Mouse (Mus musculus): ENCODE data around the gene Syna. TPM values are rescaled to one million over a fixed set of nuclear protein-coding genes. Genes with fewer than 3 reads are reported as not detected.

Syna gene
- polyA plus RNA-seq, 1 experiment from 2014 or later, result 0.30 TPM

DNA sequence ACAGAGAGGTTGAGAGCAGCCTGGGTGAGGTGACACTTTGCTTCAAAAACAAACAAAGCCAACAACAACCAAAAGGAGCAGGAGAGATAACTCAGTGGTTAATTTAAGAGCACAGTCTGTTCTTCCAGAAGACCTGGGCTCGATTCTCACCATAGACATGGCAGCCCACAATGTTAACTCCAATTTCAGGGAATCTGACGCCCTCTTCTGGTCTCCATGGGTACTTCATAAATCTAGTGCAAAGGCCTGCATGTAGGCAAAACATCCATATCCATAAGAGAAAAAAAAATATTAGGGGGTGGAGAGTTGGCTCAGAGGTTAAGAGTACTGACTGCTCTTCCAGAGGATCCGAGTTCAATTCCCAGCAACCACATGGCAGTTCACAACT is 14.7 kb downstream of the Syna start:
- WGBS, result 59% methylated on average over 3 of the region's 3 CpGs
- H3K4me1 ChIP-seq (ENCODE audit: control insufficient read depth, insufficient read depth, low read length), result peaks cover 13% of the 10 kb centered on the region
- no peak overlapping the region for H3K27ac ChIP-seq (ENCODE audit: low read depth, low read length)
- H3K4me3 ChIP-seq (ENCODE audit: low read depth, low read length), result no peak overlapping the region
- H3K9me3 ChIP-seq (ENCODE audit: control insufficient read depth, low read length), result no peaks in the 10 kb centered on the region
- H3K36me3 ChIP-seq (ENCODE audit: control insufficient read depth, insufficient read depth, low read length), result no peaks in the 10 kb centered on the region
- no peak for ATAC-seq (ENCODE audit: low FRiP score)
- no peak overlapping the region for H3K4me2 ChIP-seq
- H3K27me3 ChIP-seq (ENCODE audit: control insufficient read depth, insufficient read depth, low read length), result no peaks in the 10 kb centered on the region
- H3K9ac ChIP-seq (ENCODE audit: low read length), result no peak overlapping the region
- peak; percentile 86 for DNase-seq (ENCODE audit: low spot score, missing footprints)

DNA sequence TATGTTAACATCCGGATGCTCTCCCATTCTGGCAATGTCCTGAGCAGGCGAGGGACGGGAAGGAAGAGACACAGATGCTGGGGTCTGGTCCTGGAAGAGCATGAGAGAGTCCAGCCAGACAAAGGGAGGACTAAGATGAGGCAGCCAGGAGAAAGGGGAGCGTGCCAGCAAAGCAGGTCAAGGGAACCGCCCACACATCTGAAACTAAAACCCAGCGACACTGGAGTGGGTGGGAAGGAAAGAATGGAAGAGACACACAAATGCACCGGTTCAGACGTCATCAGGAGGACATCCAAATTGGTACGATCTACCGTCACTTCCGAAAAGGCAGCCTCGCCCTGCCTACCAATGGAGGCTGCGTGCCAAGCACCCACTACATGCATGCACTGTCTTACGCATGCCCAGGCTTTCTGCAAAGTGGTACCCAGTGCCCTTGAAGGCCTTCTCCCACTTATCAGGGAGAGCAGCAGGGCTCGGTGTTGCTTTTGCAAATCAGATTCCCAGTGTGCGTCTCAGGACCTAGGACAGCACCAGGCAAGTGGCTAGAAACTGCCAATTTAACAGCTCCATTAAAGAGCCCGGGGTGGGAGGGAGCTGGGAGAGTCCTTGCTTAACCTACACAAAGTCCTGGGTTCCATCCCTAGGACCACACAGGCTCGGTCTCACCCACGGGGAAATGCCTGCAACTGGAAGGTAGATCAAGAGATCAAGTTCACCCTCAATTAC is 15.3 kb downstream of the Syna start:
- Histone ChIP-seq H3K36me3 (ENCODE audit: control insufficient read depth, insufficient read depth, low read length) (no peaks in the 10 kb centered on the region), H3K4me1 (ENCODE audit: control insufficient read depth, insufficient read depth, low read length) (peaks cover 17% of the 10 kb centered on the region), H3K4me3 (ENCODE audit: low read depth, low read length) (no peak overlapping the region), H3K27ac (ENCODE audit: low read depth, low read length) (no peak overlapping the region), H3K9me3 (ENCODE audit: control insufficient read depth, low read length) (no peaks in the 10 kb centered on the region), H3K27me3 (ENCODE audit: control insufficient read depth, insufficient read depth, low read length) (no peaks in the 10 kb centered on the region), H3K9ac (ENCODE audit: low read length) (no peak overlapping the region), H3K4me2 (no peak overlapping the region)
- ATAC-seq (ENCODE audit: low FRiP score) (no peak), DNase-seq (ENCODE audit: low spot score, missing footprints) (peak; percentile 79)
- WGBS, result 66% methylated on average over 19 of the region's 19 CpGs

GRCm38 (mm10) chr5:134541640-134542039 is 18.3 kb downstream of the Syna start:
- Histone ChIP-seq H3K4me2 (no peak overlapping the region), H3K27ac (ENCODE audit: low read depth, low read length) (no peak overlapping the region), H3K4me3 (ENCODE audit: low read depth, low read length) (no peak overlapping the region), H3K27me3 (ENCODE audit: control insufficient read depth, insufficient read depth, low read length) (no peaks in the 10 kb centered on the region), H3K4me1 (ENCODE audit: control insufficient read depth, insufficient read depth, low read length) (peaks cover 15% of the 10 kb centered on the region), H3K9me3 (ENCODE audit: control insufficient read depth, low read length) (no peaks in the 10 kb centered on the region), H3K36me3 (ENCODE audit: control insufficient read depth, insufficient read depth, low read length) (no peaks in the 10 kb centered on the region; the same call in 1 of the 2 replicates), H3K9ac (ENCODE audit: low read length) (no peak overlapping the region)
- WGBS, result 23% methylated on average over 7 of the region's 7 CpGs
- DNase-seq (ENCODE audit: low spot score, missing footprints), result peak; percentile 77
- no peak for ATAC-seq (ENCODE audit: low FRiP score)

- DNase-seq (ENCODE audit: low spot score, missing footprints) (peak; percentile 31), ATAC-seq (ENCODE audit: low FRiP score) (no peak)
- Histone ChIP-seq H3K9me3 (ENCODE audit: control insufficient read depth, low read length) (no peaks in the 10 kb centered on the region), H3K4me1 (ENCODE audit: control insufficient read depth, insufficient read depth, low read length) (peaks cover 14% of the 10 kb centered on the region), H3K27ac (ENCODE audit: low read depth, low read length) (no peak overlapping the region; the same call in 1 of the 2 replicates), H3K4me2 (no peak overlapping the region), H3K9ac (ENCODE audit: low read length) (no peak overlapping the region), H3K27me3 (ENCODE audit: control insufficient read depth, insufficient read depth, low read length) (no peaks in the 10 kb centered on the region), H3K4me3 (ENCODE audit: low read depth, low read length) (no peak overlapping the region), H3K36me3 (ENCODE audit: control insufficient read depth, insufficient read depth, low read length) (no peaks in the 10 kb centered on the region; the same call in 1 of the 2 replicates)
- 81% methylated on average over 6 of the region's 6 CpGs for WGBS
Observed at GRCm38 (mm10) chr5:134540881-134541280, 19.1 kb downstream of the Syna start.

DNA sequence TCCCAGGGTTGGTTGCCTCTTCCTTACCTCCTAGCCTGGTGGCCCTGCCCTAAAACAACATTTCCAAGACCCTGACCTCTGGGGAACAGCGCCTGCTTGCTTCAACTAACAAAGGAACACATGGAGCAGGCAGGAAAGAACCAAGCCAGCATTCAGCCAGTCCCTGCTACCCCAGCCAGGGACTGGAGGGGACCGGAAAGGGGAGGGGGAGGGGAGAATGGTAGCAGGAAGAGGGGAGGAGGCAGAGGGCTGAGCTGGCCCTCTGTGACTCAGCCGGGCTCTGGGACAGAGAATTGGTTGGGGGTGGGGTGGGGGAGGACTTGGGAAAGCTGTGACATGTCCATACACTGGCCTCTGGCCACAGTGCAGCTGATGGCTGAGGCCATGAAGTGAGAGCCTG is 20.1 kb downstream of the Syna start:
- no peak overlapping the region for H3K9ac ChIP-seq (ENCODE audit: low read length)
- H3K9me3 ChIP-seq (ENCODE audit: control insufficient read depth, low read length), result no peaks in the 10 kb centered on the region
- H3K36me3 ChIP-seq (ENCODE audit: control insufficient read depth, insufficient read depth, low read length), result peaks cover 2% of the 10 kb centered on the region; the same call in 1 of the 2 replicates
- H3K27ac ChIP-seq (ENCODE audit: low read depth, low read length), result peak overlapping the region; percentile 35; the same call in 1 of the 2 replicates
- 7% methylated on average over 3 of the region's 3 CpGs for WGBS
- peaks cover 14% of the 10 kb centered on the region for H3K4me1 ChIP-seq (ENCODE audit: control insufficient read depth, insufficient read depth, low read length)
- no peak overlapping the region for H3K4me2 ChIP-seq
- H3K27me3 ChIP-seq (ENCODE audit: control insufficient read depth, insufficient read depth, low read length), result no peaks in the 10 kb centered on the region
- H3K4me3 ChIP-seq (ENCODE audit: low read depth, low read length), result no peak overlapping the region
- DNase-seq (ENCODE audit: low spot score, missing footprints), result peak; percentile 84
- peak; percentile 62; the same call in 1 of the 2 replicates for ATAC-seq (ENCODE audit: low FRiP score)

- no peak overlapping the region for H3K4me2 ChIP-seq
- peaks cover 8% of the 10 kb centered on the region; the same call in 1 of the 2 replicates for H3K36me3 ChIP-seq (ENCODE audit: control insufficient read depth, insufficient read depth, low read length)
- no peaks in the 10 kb centered on the region for H3K27me3 ChIP-seq (ENCODE audit: control insufficient read depth, insufficient read depth, low read length)
- no peaks in the 10 kb centered on the region for H3K9me3 ChIP-seq (ENCODE audit: control insufficient read depth, low read length)
- H3K9ac ChIP-seq (ENCODE audit: low read length), result no peak overlapping the region
- DNase-seq (ENCODE audit: low spot score, missing footprints), result peak; percentile 47
- no peak for ATAC-seq (ENCODE audit: low FRiP score)
- H3K27ac ChIP-seq (ENCODE audit: low read depth, low read length), result no peak overlapping the region
- H3K4me1 ChIP-seq (ENCODE audit: control insufficient read depth, insufficient read depth, low read length), result peaks cover 8% of the 10 kb centered on the region; the same call in 1 of the 2 replicates
- 97% methylated on average over 5 of the region's 6 CpGs for WGBS
- H3K4me3 ChIP-seq (ENCODE audit: low read depth, low read length), result no peak overlapping the region
Observed at GRCm38 (mm10) chr5:134536036-134536435, 23.9 kb downstream of the Syna start.

- Histone ChIP-seq H3K27ac (ENCODE audit: low read depth, low read length) (no peak overlapping the region), H3K4me1 (ENCODE audit: control insufficient read depth, insufficient read depth, low read length) (peaks cover 7% of the 10 kb centered on the region), H3K36me3 (ENCODE audit: control insufficient read depth, insufficient read depth, low read length) (peaks cover 8% of the 10 kb centered on the region; the same call in 1 of the 2 replicates), H3K27me3 (ENCODE audit: control insufficient read depth, insufficient read depth, low read length) (no peaks in the 10 kb centered on the region), H3K4me3 (ENCODE audit: low read depth, low read length) (no peak overlapping the region), H3K9ac (ENCODE audit: low read length) (no peak overlapping the region), H3K4me2 (no peak overlapping the region), H3K9me3 (ENCODE audit: control insufficient read depth, low read length) (no peaks in the 10 kb centered on the region)
- ATAC-seq (ENCODE audit: low FRiP score) (no peak), DNase-seq (ENCODE audit: low spot score, missing footprints) (peak; percentile 49)
- WGBS, result 94% methylated on average over 6 of the region's 6 CpGs
Observed at GRCm38 (mm10) chr5:134532417-134532816, 27.6 kb downstream of the Syna start.

GRCm38 (mm10) chr5:134531585-134531984 is 28.4 kb downstream of the Syna start:
- H3K4me2 ChIP-seq, result no peak overlapping the region
- no peak for DNase-seq (ENCODE audit: low spot score, missing footprints)
- peaks cover 7% of the 10 kb centered on the region for H3K4me1 ChIP-seq (ENCODE audit: control insufficient read depth, insufficient read depth, low read length)
- peaks cover 8% of the 10 kb centered on the region; the same call in 1 of the 2 replicates for H3K36me3 ChIP-seq (ENCODE audit: control insufficient read depth, insufficient read depth, low read length)
- no peaks in the 10 kb centered on the region for H3K9me3 ChIP-seq (ENCODE audit: control insufficient read depth, low read length)
- WGBS, result 93% methylated on average over 9 of the region's 9 CpGs
- H3K4me3 ChIP-seq (ENCODE audit: low read depth, low read length), result no peak overlapping the region
- no peaks in the 10 kb centered on the region for H3K27me3 ChIP-seq (ENCODE audit: control insufficient read depth, insufficient read depth, low read length)
- no peak overlapping the region for H3K9ac ChIP-seq (ENCODE audit: low read length)
- no peak for ATAC-seq (ENCODE audit: low FRiP score)
- no peak overlapping the region for H3K27ac ChIP-seq (ENCODE audit: low read depth, low read length)

GRCm38 (mm10) chr5:134530830-134531229 is 29.1 kb downstream of the Syna start:
- Histone ChIP-seq H3K4me2 (no peak overlapping the region), H3K27me3 (ENCODE audit: control insufficient read depth, insufficient read depth, low read length) (no peaks in the 10 kb centered on the region), H3K36me3 (ENCODE audit: control insufficient read depth, insufficient read depth, low read length) (peaks cover 8% of the 10 kb centered on the region; the same call in 1 of the 2 replicates), H3K27ac (ENCODE audit: low read depth, low read length) (no peak overlapping the region), H3K9ac (ENCODE audit: low read length) (no peak overlapping the region), H3K4me1 (ENCODE audit: control insufficient read depth, insufficient read depth, low read length) (peaks cover 7% of the 10 kb centered on the region), H3K4me3 (ENCODE audit: low read depth, low read length) (no peak overlapping the region), H3K9me3 (ENCODE audit: control insufficient read depth, low read length) (no peaks in the 10 kb centered on the region)
- ATAC-seq (ENCODE audit: low FRiP score), result no peak
- DNase-seq (ENCODE audit: low spot score, missing footprints), result peak; percentile 54
- WGBS, result 77% methylated on average over 7 of the region's 7 CpGs

Measured in midbrain, embryonic 11.5 days (tissue).